Mouse (Mus musculus) common myeloid progenitor, adult 5-6 weeks (primary cell): ENCODE results near the gene Gm826. TPM values are rescaled to one million over a fixed set of nuclear protein-coding genes. Genes with fewer than 3 reads are reported as not detected.

Experiments used
- ATAC-seq: replicated peaks from 2 replicates; pipeline ENCODE4 v1.8.0; 2016; ENCODE audit warnings: low read depth, mild to moderate bottlenecking, moderate TSS enrichment, inconsistent platforms; ENCODE audit not compliant: poor library complexity, severe bottlenecking
- total RNA-seq: library from RNA; stranded (forward); fragments of 200-1000, 187-1606 nt; gene quantifications from 2 replicates; pipeline ENCODE4 v1.2.3, GENCODE M21; 2017

The Gm826 gene
- total RNA-seq, 1 experiment from 2014 or later: not detected

GRCm38 (mm10) chr2:160303992-160304391 is 30.0 kb downstream of the Gm826 start:
- peak; percentile 83 for ATAC-seq

GRCm38 (mm10) chr2:160302013-160302412 is 31.9 kb downstream of the Gm826 start:
- ATAC-seq: no peak

DNA sequence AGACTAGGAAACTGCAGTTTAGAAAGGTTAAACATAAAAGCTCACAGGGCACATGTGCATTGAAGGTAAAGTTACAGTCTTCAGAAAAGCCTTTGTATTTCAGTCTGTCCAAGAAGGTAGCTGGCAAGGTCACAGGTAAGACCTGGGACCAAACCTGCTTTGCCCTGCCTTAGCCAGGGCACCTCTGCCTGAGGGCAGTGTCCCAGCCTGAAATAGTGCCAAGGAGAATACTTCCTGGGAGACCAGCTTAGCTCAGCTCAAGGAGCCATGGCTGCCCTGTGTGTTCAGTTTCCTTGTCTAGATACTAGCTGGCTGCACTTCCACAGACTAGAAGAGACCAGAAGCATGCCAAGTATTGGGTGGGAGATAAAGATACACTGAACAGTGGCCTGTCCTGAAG is 35.4 kb downstream of the Gm826 start:
- ATAC-seq: no peak

GRCm38 (mm10) chr2:160288538-160289151 is 45.3 kb downstream of the Gm826 start:
- no peak for ATAC-seq

DNA sequence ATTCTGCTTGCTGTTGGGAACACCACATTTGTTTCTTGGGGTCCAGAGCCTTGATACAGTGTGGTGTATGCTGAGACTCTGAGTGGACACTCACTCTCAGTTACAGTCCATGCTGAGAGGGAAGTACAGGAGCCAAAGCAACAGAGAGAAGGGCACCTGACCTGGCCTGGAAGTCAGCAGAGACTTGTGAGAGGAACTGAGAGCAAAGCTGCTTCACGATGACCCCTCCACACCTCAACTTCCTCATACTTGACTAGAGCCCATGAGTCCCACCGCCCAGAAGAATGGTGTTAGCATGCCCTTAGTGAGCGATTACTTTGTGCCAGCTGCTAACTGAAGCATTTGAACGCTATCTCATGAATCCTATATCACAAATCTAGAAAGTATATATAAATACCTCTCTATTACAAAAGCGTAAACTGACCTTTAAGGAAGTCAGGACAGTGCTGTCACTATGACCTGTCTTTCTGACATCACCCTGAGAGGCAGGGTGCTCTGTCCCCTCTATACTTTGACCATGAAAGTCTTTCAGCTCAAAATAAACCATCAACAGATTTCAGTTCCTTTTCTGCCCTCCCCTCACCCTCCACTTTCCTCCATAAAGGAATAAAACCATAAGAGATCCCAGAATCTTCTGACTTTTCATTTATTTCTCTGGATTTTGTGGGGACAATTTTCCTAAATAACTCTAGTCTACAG is 57.9 kb downstream of the Gm826 start:
- peak; percentile 68 for ATAC-seq

- ATAC-seq: no peak
Observed at GRCm38 (mm10) chr2:160267828-160268453, 66.0 kb downstream of the Gm826 start.

- no peak for ATAC-seq
Observed at GRCm38 (mm10) chr2:160263861-160264260, 70.1 kb downstream of the Gm826 start.

- ATAC-seq: no peak
Observed at GRCm38 (mm10) chr2:160261538-160261937, 72.4 kb downstream of the Gm826 start.

Other genes starting within 250 kb of the Gm826 start
- gene Mafb, start 32.9 kb upstream of the Gm826 start, total RNA-seq: not detected in 2 replicates